Mouse (Mus musculus) midbrain, embryonic 12.5 days (tissue): ENCODE results near the gene Fbxl19. TPM values are rescaled to one million over a fixed set of nuclear protein-coding genes. Genes with fewer than 3 reads are reported as not detected.

Experiments used
- ATAC-seq: fragments of 200-750 bp; cut with Nextera tagmentation; 2 replicates; pipeline ENCODE4 v1.8.0; 2017; ENCODE audit warnings: low read depth, moderate TSS enrichment, moderate library complexity; ENCODE audit not compliant: low FRiP score
- H3K27ac ChIP-seq: fragments of 300-500 bp; sonication (generic); replicated peaks from 2 replicates; pipeline ENCODE4 v1.5.1; 2016; ENCODE audit warnings: mild to moderate bottlenecking
- H3K27me3 ChIP-seq: fragments of 300-500 bp; sonication (generic); 2 replicates; pipeline ENCODE4 v1.6.1; 2016; ENCODE audit warnings: mild to moderate bottlenecking
- H3K36me3 ChIP-seq: fragments of 300-500 bp; sonication (generic); 2 replicates; pipeline ENCODE4 v1.6.1; 2016
- H3K4me1 ChIP-seq: fragments of 300-500 bp; sonication (generic); 2 replicates; pipeline ENCODE4 v1.6.1; 2016
- H3K4me2 ChIP-seq: fragments of 300-500 bp; sonication (generic); replicated peaks from 2 replicates; pipeline ENCODE4 v1.6.1; 2016; ENCODE audit warnings: mild to moderate bottlenecking, moderate library complexity
- H3K4me3 ChIP-seq: fragments of 300-500 bp; sonication (generic); 2 replicates; pipeline ENCODE4 v1.5.1; 2016; ENCODE audit warnings: mild to moderate bottlenecking
- H3K9ac ChIP-seq: fragments of 300-500 bp; sonication (generic); replicated peaks from 2 replicates; pipeline ENCODE4 v1.6.1; 2016; ENCODE audit warnings: mild to moderate bottlenecking, moderate library complexity
- H3K9me3 ChIP-seq: fragments of 300-500 bp; sonication (generic); 2 replicates; pipeline ENCODE4 v1.6.1; 2016; ENCODE audit warnings: mild to moderate bottlenecking
- WGBS: fragments of 180-500 bp; shearing (Covaris S2); methylation state at CpG from one replicate; pipeline ENCODE4 v1.1.7; 2016; 5-methylcytosine and 5-hydroxymethylcytosine counted together
- microRNA counts: library from miRNA; unstranded; fragments of <30 nt; microRNA quantifications from one replicate; lab custom pipeline; 2017
- microRNA-seq: library from miRNA; unstranded; fragments of <30 nt; microRNA quantifications from one replicate; pipeline ENCODE4, GENCODE M21; 2017
- polyA plus RNA-seq: library from polyadenylated mRNA; unstranded; fragments of >200 nt; fragmentation: Nextera tagmentation; extraction: Ambion mirVana; gene quantifications from 2 replicates; pipeline ENCODE4 v1.2.1, GENCODE M21; 2016

Gene Fbxl19
- polyA plus RNA-seq, 1 experiment from 2014 or later, result 10.7 TPM

GRCm38 (mm10) chr7:127814241-127814921 lies 70.0 kb downstream of the Fbxl19 start:
- Histone ChIP-seq H3K4me3 (no peak overlapping the region), H3K27me3 (no peaks in the 10 kb centered on the region), H3K9me3 (no peaks in the 10 kb centered on the region), H3K9ac (no peak overlapping the region), H3K27ac (no peak overlapping the region), H3K4me2 (no peak overlapping the region), H3K4me1 (no peaks in the 10 kb centered on the region), H3K36me3 (peaks cover 39% of the 10 kb centered on the region)
- ATAC-seq, result no peak
- WGBS, result 93% methylated on average over 19 of the region's 19 CpGs

GRCm38 (mm10) chr7:127815116-127815665 lies 70.8 kb downstream of the Fbxl19 start:
- Histone ChIP-seq H3K36me3 (peaks cover 32% of the 10 kb centered on the region), H3K27ac (no peak overlapping the region)
- 93% methylated on average over 15 of the region's 15 CpGs for WGBS

GRCm38 (mm10) chr7:127815954-127816821 lies 71.8 kb downstream of the Fbxl19 start:
- Histone ChIP-seq H3K9me3 (no peaks in the 10 kb centered on the region), H3K4me1 (no peaks in the 10 kb centered on the region), H3K27ac (no peak overlapping the region), H3K36me3 (peaks cover 25% of the 10 kb centered on the region; the same call in 1 of the 2 replicates), H3K4me2 (no peak overlapping the region), H3K4me3 (no peak overlapping the region), H3K9ac (no peak overlapping the region), H3K27me3 (no peaks in the 10 kb centered on the region)
- no peak for ATAC-seq
- 73% methylated on average over 15 of the region's 15 CpGs for WGBS

More at GRCm38 (mm10) chr7:127815116-127815665, 70.8 kb downstream of the Fbxl19 start:
- no peaks in the 10 kb centered on the region for H3K9me3 ChIP-seq
- ATAC-seq, result no peak
- H3K9ac ChIP-seq, result no peak overlapping the region
- H3K27me3 ChIP-seq, result no peaks in the 10 kb centered on the region
- H3K4me3 ChIP-seq, result no peak overlapping the region
- H3K4me1 ChIP-seq, result no peaks in the 10 kb centered on the region
- no peak overlapping the region for H3K4me2 ChIP-seq

GRCm38 (mm10) chr7:127817053-127817452 lies 72.7 kb downstream of the Fbxl19 start:
- Histone ChIP-seq H3K4me2 (no peak overlapping the region), H3K9ac (no peak overlapping the region), H3K27ac (no peak overlapping the region), H3K4me1 (0 out of 2 replicates have a peak, but pooled peaks cover 1% of the 10 kb centered on the region), H3K36me3 (peaks cover 22% of the 10 kb centered on the region; the same call in 1 of the 2 replicates), H3K27me3 (no peaks in the 10 kb centered on the region), H3K4me3 (no peak overlapping the region), H3K9me3 (no peaks in the 10 kb centered on the region)
- ATAC-seq, result no peak
- WGBS, result 85% methylated on average over 7 of the region's 7 CpGs

GRCm38 (mm10) chr7:127817776-127818175 lies 73.4 kb downstream of the Fbxl19 start:
- Histone ChIP-seq H3K4me2 (no peak overlapping the region), H3K9me3 (no peaks in the 10 kb centered on the region), H3K4me1 (peaks cover 2% of the 10 kb centered on the region; the same call in 1 of the 2 replicates), H3K27me3 (no peaks in the 10 kb centered on the region), H3K36me3 (peaks cover 17% of the 10 kb centered on the region; the same call in 1 of the 2 replicates), H3K4me3 (no peak overlapping the region), H3K9ac (no peak overlapping the region), H3K27ac (no peak overlapping the region)
- ATAC-seq, result no peak
- 95% methylated on average over 5 of the region's 5 CpGs for WGBS

MicroRNA genes within 50 kb of the gene (microRNA counts, 519-probe panel; counts per million panel counts)
- not detected for microRNA mmu-miR-762 (lab: Ali Mortazavi, UCI)

Small RNA genes within 50 kb of the gene (microRNA-seq; reads per million reads assigned to microRNA genes)
- gene Mir762, result not detected

Other genes with a start within 250 kb of the Fbxl19 start
- 94.6 and 98.3 TPM in 2 replicates for gene Srcap, start 232.6 kb upstream of the Fbxl19 start, polyA plus RNA-seq
- 19.4 and 20.1 TPM in 2 replicates for gene Gm42715, start 225.0 kb upstream of the Fbxl19 start, polyA plus RNA-seq
- 3.5 and 6.3 TPM in 2 replicates for gene Tmem265, start 183.2 kb upstream of the Fbxl19 start, polyA plus RNA-seq
- gene Phkg2, start 171.2 kb upstream of the Fbxl19 start, polyA plus RNA-seq, result 53.6 and 54.1 TPM in 2 replicates
- gene Ccdc189, start 155.9 kb upstream of the Fbxl19 start, polyA plus RNA-seq, result 11.9 and 16.1 TPM in 2 replicates
- 68.6 and 71.1 TPM in 2 replicates for gene Rnf40, start 155.8 kb upstream of the Fbxl19 start, polyA plus RNA-seq
- gene Zfp629, start 128.7 kb upstream of the Fbxl19 start, polyA plus RNA-seq, result 39.9 and 42.8 TPM in 2 replicates
- gene Bcl7c, start 35.6 kb upstream of the Fbxl19 start, polyA plus RNA-seq, result 79.0 and 79.2 TPM in 2 replicates
- 5.5 and 5.8 TPM in 2 replicates for gene Ctf1, start 31.8 kb upstream of the Fbxl19 start, polyA plus RNA-seq
- gene Ctf2, start 12.4 kb upstream of the Fbxl19 start, polyA plus RNA-seq, result 0.13 and 0.21 TPM in 2 replicates
- 6.2 and 8.1 TPM in 2 replicates for gene Orai3, start 25.3 kb downstream of the Fbxl19 start, polyA plus RNA-seq
- 22.9 and 23.7 TPM in 2 replicates for gene Setd1a, start 32.1 kb downstream of the Fbxl19 start, polyA plus RNA-seq
- gene Gm49388, start 41.1 kb downstream of the Fbxl19 start, polyA plus RNA-seq, result not detected in 2 replicates
- 8.1 and 8.3 TPM in 2 replicates for gene Hsd3b7, start 56.1 kb downstream of the Fbxl19 start, polyA plus RNA-seq
- 20.1 and 21.5 TPM in 2 replicates for gene Stx4a, start 79.8 kb downstream of the Fbxl19 start, polyA plus RNA-seq
- gene Stx1b, start 80.0 kb downstream of the Fbxl19 start, polyA plus RNA-seq, result 16.3 and 19.9 TPM in 2 replicates
- 22.5 and 24.6 TPM in 2 replicates for gene Zfp646, start 131.7 kb downstream of the Fbxl19 start, polyA plus RNA-seq
- gene Zfp668, start 132.3 kb downstream of the Fbxl19 start, polyA plus RNA-seq, result 39.0 and 39.2 TPM in 2 replicates
- 0.77 and 0.79 TPM in 2 replicates for gene Prss53, start 146.4 kb downstream of the Fbxl19 start, polyA plus RNA-seq
- gene Gm21974, start 150.9 kb downstream of the Fbxl19 start, polyA plus RNA-seq, result not detected in 2 replicates
- 42.7 and 54.4 TPM in 2 replicates for gene Vkorc1, start 151.1 kb downstream of the Fbxl19 start, polyA plus RNA-seq
- gene Bckdk, start 159.5 kb downstream of the Fbxl19 start, polyA plus RNA-seq, result 83.7 and 85.5 TPM in 2 replicates
- gene Kat8, start 168.0 kb downstream of the Fbxl19 start, polyA plus RNA-seq, result 54.4 and 55.2 TPM in 2 replicates
- 0.43 and 1.3 TPM in 2 replicates for gene Prss8, start 185.6 kb downstream of the Fbxl19 start, polyA plus RNA-seq
- gene Prss36, start 202.2 kb downstream of the Fbxl19 start, polyA plus RNA-seq, result 9.3 and 10.4 TPM in 2 replicates
- gene Fus, start 222.9 kb downstream of the Fbxl19 start, polyA plus RNA-seq, result 518 and 540 TPM in 2 replicates
- 8.0 and 9.1 TPM in 2 replicates for gene Pycard, start 249.3 kb downstream of the Fbxl19 start, polyA plus RNA-seq